Mouse (Mus musculus) cerebellum, adult 8-10 months (tissue): ENCODE results near the gene Ankrd39.
A peak's percentile ranks its signal among the peaks of the same experiment; 100 is the strongest.

Experiments
- DNase-seq: peaks from one replicate; pipeline ENCODE4 v3.0.0; 2022

The Ankrd39 gene

GRCm38 (mm10) chr1:36572140-36572700, 25.0 kb upstream of the Ankrd39 start:
- DNase-seq = no peak

GRCm38 (mm10) chr1:36571627-36572026, 24.4 kb upstream of the Ankrd39 start:
- no peak for DNase-seq

GRCm38 (mm10) chr1:36570320-36570719, 23.1 kb upstream of the Ankrd39 start:
- DNase-seq = no peak

- DNase-seq = no peak
Measured at GRCm38 (mm10) chr1:36569694-36570276, 22.5 kb upstream of the Ankrd39 start.

- no peak for DNase-seq
Measured at GRCm38 (mm10) chr1:36568776-36569175, 21.5 kb upstream of the Ankrd39 start.

- no peak for DNase-seq
Measured at GRCm38 (mm10) chr1:36567818-36568603, 20.8 kb upstream of the Ankrd39 start.

GRCm38 (mm10) chr1:36566425-36566824, 19.2 kb upstream of the Ankrd39 start:
- no peak for DNase-seq

- DNase-seq = no peak
Measured at GRCm38 (mm10) chr1:36564101-36564500, 16.9 kb upstream of the Ankrd39 start.

- no peak for DNase-seq
Measured at GRCm38 (mm10) chr1:36563632-36564031, 16.4 kb upstream of the Ankrd39 start.

GRCm38 (mm10) chr1:36563197-36563596, 16.0 kb upstream of the Ankrd39 start:
- DNase-seq = no peak

GRCm38 (mm10) chr1:36562388-36562787, 15.1 kb upstream of the Ankrd39 start:
- DNase-seq = no peak

GRCm38 (mm10) chr1:36560903-36561302, 13.7 kb upstream of the Ankrd39 start:
- DNase-seq = no peak

GRCm38 (mm10) chr1:36559888-36560287, 12.6 kb upstream of the Ankrd39 start:
- no peak for DNase-seq

- no peak for DNase-seq
Measured at GRCm38 (mm10) chr1:36559256-36559655, 12.0 kb upstream of the Ankrd39 start.

GRCm38 (mm10) chr1:36558031-36558993, 11.1 kb upstream of the Ankrd39 start, which contains the start of gene Sema4c:
Gene Sema4c (minus strand): TSS chr1:36558349.
- peak; percentile 66 for DNase-seq

- peak; percentile 73 for DNase-seq
Measured at GRCm38 (mm10) chr1:36557457-36558011, 10.3 kb upstream of the Ankrd39 start.

GRCm38 (mm10) chr1:36556553-36557456, 9.6 kb upstream of the Ankrd39 start:
- peak; percentile 95 for DNase-seq

- DNase-seq = no peak
Measured at GRCm38 (mm10) chr1:36555798-36556395, 8.7 kb upstream of the Ankrd39 start.

GRCm38 (mm10) chr1:36554633-36555399, 7.6 kb upstream of the Ankrd39 start:
- DNase-seq = no peak

- DNase-seq = peak; percentile 84
Measured at GRCm38 (mm10) chr1:36552506-36552905, 5.3 kb upstream of the Ankrd39 start.
